Mouse (Mus musculus) E14TG2a.4 (cell line): ENCODE results near the gene Atp4b.

Experiments
- CTCF ChIP-seq: conservative IDR thresholded peaks from 2 replicates; pipeline ENCODE4 v1.5.1; 2014; ENCODE audit warnings: low read length
- NANOG ChIP-seq: IDR thresholded peaks from 2 replicates; pipeline ENCODE4 v1.6.1; 2014; ENCODE audit warnings: borderline replicate concordance, low read length, mixed read lengths

- TF ChIP-seq CTCF (no peak), NANOG (no peak)
Observed at GRCm38 (mm10) chr8:13343134-13343533, 53.5 kb downstream of the Atp4b start.
